Mouse (Mus musculus) hindbrain, embryonic 15.5 days (tissue): ENCODE data around the gene Lpcat2. TPM values are rescaled to one million over a fixed set of nuclear protein-coding genes. Genes with fewer than 3 reads are reported as not detected.
A peak's percentile ranks its signal among the peaks of the same experiment; 100 is the strongest.

ENCODE experiments used
- ATAC-seq: fragments of 200-750 bp; cut with Nextera tagmentation; 2 replicates; pipeline ENCODE4 v1.8.0; 2017; ENCODE audit warnings: low read depth, moderate number of reproducible peaks, moderate TSS enrichment; ENCODE audit not compliant: low FRiP score
- H3K27ac ChIP-seq: fragments of 300-500 bp; sonication (generic); replicated peaks from 2 replicates; pipeline ENCODE4 v1.5.1; 2015; ENCODE audit warnings: mild to moderate bottlenecking, inconsistent platforms
- H3K27me3 ChIP-seq: fragments of 300-500 bp; sonication (generic); 2 replicates; pipeline ENCODE4 v1.6.1; 2015; ENCODE audit warnings: control low read depth, inconsistent platforms
- H3K36me3 ChIP-seq: fragments of 300-500 bp; sonication (generic); 2 replicates; pipeline ENCODE4 v1.6.1; 2015; ENCODE audit warnings: control low read depth, inconsistent platforms
- H3K4me1 ChIP-seq: fragments of 300-500 bp; sonication (generic); replicated peaks from 2 replicates; pipeline ENCODE4 v1.6.1; 2015; ENCODE audit warnings: control low read depth, inconsistent platforms
- H3K4me2 ChIP-seq: fragments of 300-500 bp; sonication (generic); 2 replicates; pipeline ENCODE4 v1.6.1; 2015; ENCODE audit warnings: moderate library complexity, mild to moderate bottlenecking, inconsistent platforms
- H3K4me3 ChIP-seq: fragments of 300-500 bp; sonication (generic); 2 replicates; pipeline ENCODE4 v1.5.1; 2015; ENCODE audit warnings: mild to moderate bottlenecking, inconsistent platforms
- H3K9ac ChIP-seq: fragments of 300-500 bp; sonication (generic); 2 replicates; pipeline ENCODE4 v1.6.1; 2015; ENCODE audit warnings: inconsistent platforms
- H3K9me3 ChIP-seq: fragments of 300-500 bp; sonication (generic); 2 replicates; pipeline ENCODE4 v1.6.1; 2016; ENCODE audit warnings: control low read depth, inconsistent platforms
- WGBS: fragments of 180-500 bp; shearing (Covaris S2); methylation state at CpG from one replicate; pipeline ENCODE4 v1.1.7; 2015; 5-methylcytosine and 5-hydroxymethylcytosine counted together
- polyA plus RNA-seq: library from polyadenylated mRNA; unstranded; fragments of >200 nt; fragmentation: Nextera tagmentation; extraction: Ambion mirVana; gene quantifications from 2 replicates; pipeline ENCODE4 v1.2.1, GENCODE M21; 2015

Lpcat2 gene
- polyA plus RNA-seq, 1 experiment from 2014 or later, result 9.9 TPM

GRCm38 (mm10) chr8:92896611-92897010 is 41.5 kb downstream of the Lpcat2 start:
- Histone ChIP-seq H3K4me1 (no peaks in the 10 kb centered on the region), H3K27me3 (no peaks in the 10 kb centered on the region), H3K36me3 (no peaks in the 10 kb centered on the region), H3K9ac (no peak overlapping the region), H3K4me2 (no peak overlapping the region), H3K27ac (no peak overlapping the region), H3K9me3 (no peaks in the 10 kb centered on the region), H3K4me3 (no peak overlapping the region)
- no peak for ATAC-seq
- WGBS, result 80% methylated on average over 5 of the region's 5 CpGs

- H3K9ac ChIP-seq, result no peak overlapping the region
- H3K27me3 ChIP-seq, result no peaks in the 10 kb centered on the region
- H3K36me3 ChIP-seq, result no peaks in the 10 kb centered on the region
- H3K4me3 ChIP-seq, result no peak overlapping the region
- WGBS, result 73% methylated on average over 4 of the region's 4 CpGs
- H3K27ac ChIP-seq, result no peak overlapping the region
- no peak overlapping the region for H3K4me2 ChIP-seq
- ATAC-seq, result no peak
- H3K9me3 ChIP-seq, result no peaks in the 10 kb centered on the region
- H3K4me1 ChIP-seq, result peaks cover under 1% of the 10 kb centered on the region; the same call in 1 of the 2 replicates
These were observed 42.7 kb downstream of the Lpcat2 start for GRCm38 (mm10) chr8:92897794-92898193.

- WGBS, result 75% methylated on average over 9 of the region's 9 CpGs
- Histone ChIP-seq H3K9ac (no peak overlapping the region), H3K27ac (no peak overlapping the region), H3K27me3 (no peaks in the 10 kb centered on the region), H3K4me3 (no peak overlapping the region), H3K4me1 (peaks cover 9% of the 10 kb centered on the region), H3K9me3 (no peaks in the 10 kb centered on the region), H3K36me3 (no peaks in the 10 kb centered on the region), H3K4me2 (no peak overlapping the region)
- ATAC-seq, result peak; percentile 61; the same call in 1 of the 2 replicates
These were observed 44.5 kb downstream of the Lpcat2 start for GRCm38 (mm10) chr8:92899590-92899989.

- Histone ChIP-seq H3K4me3 (no peak within 1 kb of the TSS), H3K9ac (no peak within 1 kb of the TSS), H3K4me2 (no peak within 1 kb of the TSS), H3K9me3 (no peaks in the 10 kb centered on the region), H3K36me3 (no peaks in the 10 kb centered on the region), H3K27ac (no peak within 1 kb of the TSS), H3K27me3 (no peaks in the 10 kb centered on the region), H3K4me1 (peaks cover 9% of the 10 kb centered on the region)
- 97% methylated on average over 5 of the region's 5 CpGs for WGBS
- no peak for ATAC-seq
These were observed 46.0 kb downstream of the Lpcat2 start, which contains the start of gene Capns2 for GRCm38 (mm10) chr8:92901107-92901506. TSS of gene Capns2 (plus strand) at chr8:92901407.

GRCm38 (mm10) chr8:92902981-92903380 is 47.8 kb downstream of the Lpcat2 start:
- Histone ChIP-seq H3K4me3 (no peak overlapping the region), H3K27me3 (no peaks in the 10 kb centered on the region), H3K27ac (no peak overlapping the region), H3K4me2 (no peak overlapping the region), H3K4me1 (peaks cover 9% of the 10 kb centered on the region), H3K9ac (no peak overlapping the region), H3K36me3 (no peaks in the 10 kb centered on the region), H3K9me3 (no peaks in the 10 kb centered on the region)
- 68% methylated on average over 2 of the region's 2 CpGs for WGBS
- ATAC-seq, result no peak

GRCm38 (mm10) chr8:92903488-92904135 is 48.5 kb downstream of the Lpcat2 start:
- H3K4me1 ChIP-seq, result peaks cover 9% of the 10 kb centered on the region
- ATAC-seq, result no peak
- no peak overlapping the region for H3K9ac ChIP-seq
- WGBS, result 76% methylated on average over 11 of the region's 11 CpGs
- no peaks in the 10 kb centered on the region for H3K36me3 ChIP-seq
- no peaks in the 10 kb centered on the region for H3K9me3 ChIP-seq
- no peak overlapping the region for H3K4me2 ChIP-seq
- H3K27ac ChIP-seq, result no peak overlapping the region
- H3K4me3 ChIP-seq, result no peak overlapping the region
- H3K27me3 ChIP-seq, result no peaks in the 10 kb centered on the region

GRCm38 (mm10) chr8:92906553-92906952 is 51.4 kb downstream of the Lpcat2 start:
- Histone ChIP-seq H3K36me3 (no peaks in the 10 kb centered on the region), H3K4me1 (peaks cover 9% of the 10 kb centered on the region), H3K27me3 (no peaks in the 10 kb centered on the region), H3K4me3 (no peak overlapping the region), H3K27ac (no peak overlapping the region), H3K4me2 (no peak overlapping the region), H3K9me3 (no peaks in the 10 kb centered on the region), H3K9ac (no peak overlapping the region)
- no peak for ATAC-seq
- 97% methylated on average over 9 of the region's 9 CpGs for WGBS

GRCm38 (mm10) chr8:92908448-92908847 is 53.3 kb downstream of the Lpcat2 start:
- Histone ChIP-seq H3K4me1 (peaks cover 2% of the 10 kb centered on the region; the same call in 1 of the 2 replicates), H3K4me3 (no peak overlapping the region), H3K36me3 (no peaks in the 10 kb centered on the region), H3K27me3 (no peaks in the 10 kb centered on the region), H3K9ac (no peak overlapping the region), H3K4me2 (no peak overlapping the region), H3K27ac (no peak overlapping the region), H3K9me3 (no peaks in the 10 kb centered on the region)
- 92% methylated on average over 2 of the region's 2 CpGs for WGBS
- no peak for ATAC-seq

GRCm38 (mm10) chr8:92911477-92911876 is 56.3 kb downstream of the Lpcat2 start:
- Histone ChIP-seq H3K4me1 (no peaks in the 10 kb centered on the region), H3K4me3 (no peak overlapping the region), H3K27me3 (no peaks in the 10 kb centered on the region), H3K9me3 (no peaks in the 10 kb centered on the region), H3K4me2 (no peak overlapping the region), H3K36me3 (0 out of 2 replicates have a peak, but pooled peaks cover 2% of the 10 kb centered on the region), H3K27ac (no peak overlapping the region), H3K9ac (no peak overlapping the region)
- ATAC-seq, result no peak
- whole genome bisulfite sequencing, result 90% methylated on average over 3 of the region's 3 CpGs

- Histone ChIP-seq H3K9ac (no peak overlapping the region), H3K9me3 (no peaks in the 10 kb centered on the region), H3K27ac (no peak overlapping the region), H3K4me2 (no peak overlapping the region), H3K27me3 (no peaks in the 10 kb centered on the region), H3K4me3 (no peak overlapping the region), H3K4me1 (no peaks in the 10 kb centered on the region), H3K36me3 (0 out of 2 replicates have a peak, but pooled peaks cover 2% of the 10 kb centered on the region)
- no peak for ATAC-seq
- 82% methylated on average over 7 of the region's 7 CpGs for WGBS
These were observed 58.3 kb downstream of the Lpcat2 start for GRCm38 (mm10) chr8:92913396-92913795.

- no peak for ATAC-seq
- WGBS, result 89% methylated on average over 3 of the region's 3 CpGs
These were observed 60.9 kb downstream of the Lpcat2 start for GRCm38 (mm10) chr8:92916082-92916481.

GRCm38 (mm10) chr8:92921768-92922167 is 66.6 kb downstream of the Lpcat2 start:
- no peak overlapping the region for H3K4me2 ChIP-seq
- no peaks in the 10 kb centered on the region for H3K4me1 ChIP-seq
- no peak overlapping the region for H3K27ac ChIP-seq
- 66% methylated on average over 3 of the region's 3 CpGs for WGBS
- no peak overlapping the region for H3K4me3 ChIP-seq
- no peaks in the 10 kb centered on the region for H3K9me3 ChIP-seq
- no peaks in the 10 kb centered on the region for H3K36me3 ChIP-seq
- no peaks in the 10 kb centered on the region for H3K27me3 ChIP-seq
- ATAC-seq, result no peak
- no peak overlapping the region for H3K9ac ChIP-seq

More at GRCm38 (mm10) chr8:92916082-92916481, 60.9 kb downstream of the Lpcat2 start:
- Histone ChIP-seq H3K9me3 (no peaks in the 10 kb centered on the region), H3K4me2 (no peak overlapping the region), H3K4me3 (no peak overlapping the region), H3K36me3 (0 out of 2 replicates have a peak, but pooled peaks cover 2% of the 10 kb centered on the region), H3K27me3 (no peaks in the 10 kb centered on the region), H3K27ac (no peak overlapping the region), H3K9ac (no peak overlapping the region), H3K4me1 (no peaks in the 10 kb centered on the region)

- Histone ChIP-seq H3K27me3 (no peaks in the 10 kb centered on the region), H3K27ac (no peak overlapping the region), H3K36me3 (no peaks in the 10 kb centered on the region), H3K9ac (no peak overlapping the region), H3K9me3 (peaks cover 5% of the 10 kb centered on the region; the same call in 1 of the 2 replicates), H3K4me2 (no peak overlapping the region), H3K4me1 (no peaks in the 10 kb centered on the region), H3K4me3 (no peak overlapping the region)
- no peak for ATAC-seq
- WGBS, result 67% methylated on average over 4 of the region's 4 CpGs
These were observed 73.8 kb downstream of the Lpcat2 start for GRCm38 (mm10) chr8:92928986-92929385.
